Mouse (Mus musculus): Measurements from ENCODE around the gene Thap2. TPM values are rescaled to one million over a fixed set of nuclear protein-coding genes. Genes with fewer than 3 reads are reported as not detected.
A peak's percentile ranks its signal among the peaks of the same experiment; 100 is the strongest.

The Thap2 gene
- polyA plus RNA-seq, 1 experiment = 9.1 TPM

DNA sequence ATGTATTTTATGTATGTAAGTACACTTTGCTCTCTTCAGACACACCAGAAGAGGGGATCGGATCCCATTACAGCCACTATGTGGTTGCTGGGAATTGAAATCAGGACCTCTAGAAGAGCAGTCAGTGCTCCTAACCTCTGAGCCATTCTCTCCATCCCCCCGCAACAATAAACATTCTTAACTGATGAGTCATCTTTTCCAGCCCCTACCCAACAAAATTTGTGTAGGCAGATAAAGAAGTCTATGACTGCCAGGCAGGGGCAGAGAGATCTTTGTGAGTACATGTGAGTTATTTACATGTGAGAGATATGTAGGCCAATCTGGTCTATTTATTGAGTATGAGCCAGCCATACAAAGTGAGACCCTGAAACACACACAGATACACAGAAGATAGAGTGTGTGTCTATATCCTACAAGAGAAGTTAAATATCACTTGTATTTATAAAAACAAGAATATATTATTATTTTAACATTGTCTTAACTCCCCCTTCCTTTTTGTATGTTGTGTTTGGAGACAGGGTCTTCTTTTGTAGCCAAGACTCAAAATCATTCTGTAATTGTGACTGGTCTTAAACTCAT, 2.6 kb downstream of the Thap2 start:
- 97% methylated on average over 2 of the region's 2 CpGs for WGBS

DNA sequence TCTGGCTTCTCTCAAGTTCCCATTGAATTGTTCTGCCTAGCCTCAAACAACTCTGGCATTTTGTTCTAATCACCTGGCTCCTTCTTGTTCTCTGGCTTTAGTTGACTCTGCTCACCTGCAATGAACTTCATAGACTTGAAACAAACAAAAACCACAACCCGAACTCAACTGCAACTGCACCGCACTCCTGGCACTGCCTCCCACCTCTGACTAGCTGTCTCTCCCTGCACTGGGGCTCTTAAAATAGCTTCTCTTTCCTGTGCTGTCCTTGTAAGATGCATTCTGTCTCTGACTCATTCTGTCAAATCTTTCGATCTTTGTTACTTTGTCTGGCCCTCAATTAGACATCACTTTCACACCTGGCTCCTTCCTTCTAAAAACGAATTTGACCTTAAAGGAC, 21.1 kb downstream of the Thap2 start:
- H3K27ac ChIP-seq (ENCODE audit: control insufficient read depth, insufficient read depth, low read length) = peak overlapping the region; percentile 46
- no peak overlapping the region for H3K4me3 ChIP-seq (ENCODE audit: control insufficient read depth, insufficient read depth, low read length)
- H3K36me3 ChIP-seq (ENCODE audit: control insufficient read depth, insufficient read depth, low read length) = no peaks in the 10 kb centered on the region

More for the DNA sequence above, 2.6 kb downstream of the Thap2 start:
- Histone ChIP-seq H3K27ac (ENCODE audit: control insufficient read depth, insufficient read depth, low read length) (no peak overlapping the region), H3K27me3 (ENCODE audit: control insufficient read depth, insufficient read depth, low read length) (no peaks in the 10 kb centered on the region), H3K36me3 (ENCODE audit: control insufficient read depth, insufficient read depth, low read length) (no peaks in the 10 kb centered on the region), H3K4me1 (replicated peaks; ENCODE audit: control insufficient read depth, insufficient read depth, low read length) (peaks cover 4% of the 10 kb centered on the region), H3K4me3 (ENCODE audit: control insufficient read depth, insufficient read depth, low read length) (no peak overlapping the region)
- no peak for TF ChIP-seq CTCF (IDR thresholded peaks at IDR 0.05; ENCODE audit: borderline replicate concordance, control insufficient read depth, extremely low read depth, insufficient read depth, low read length, poor library complexity)
- no peak for TF ChIP-seq POLR2A (IDR thresholded peaks at IDR 0.05; ENCODE audit: control insufficient read depth, extremely low read depth, insufficient read depth, low read length, poor library complexity)
- no peak for DNase-seq

DNA sequence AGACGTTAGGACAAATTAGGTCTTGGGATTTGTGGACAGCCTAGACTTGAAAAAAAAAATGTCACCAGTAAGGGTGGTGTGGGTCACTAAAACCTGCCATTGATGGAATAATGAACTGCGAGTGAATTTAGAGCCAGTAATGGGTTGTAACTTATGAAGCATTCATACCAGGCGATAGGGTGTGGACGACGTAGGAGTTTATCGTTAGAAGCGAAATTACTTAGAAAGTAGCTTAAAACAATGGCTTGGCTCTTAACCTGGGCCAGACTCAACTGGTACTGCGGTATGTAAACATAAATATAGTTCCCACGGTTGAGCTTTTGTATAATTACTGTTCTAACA, 21.6 kb downstream of the Thap2 start:
- H3K4me1 ChIP-seq (replicated peaks; ENCODE audit: control insufficient read depth, insufficient read depth, low read length) = peaks cover 5% of the 10 kb centered on the region; the same call in 1 of the 2 replicates
- TF ChIP-seq POLR2A (IDR thresholded peaks at IDR 0.05; ENCODE audit: control insufficient read depth, extremely low read depth, insufficient read depth, low read length, poor library complexity) (no peak), CTCF (IDR thresholded peaks at IDR 0.05; ENCODE audit: borderline replicate concordance, control insufficient read depth, extremely low read depth, insufficient read depth, low read length, poor library complexity) (no peak)
- DNase-seq = no peak
- H3K27me3 ChIP-seq (ENCODE audit: control insufficient read depth, insufficient read depth, low read length) = no peaks in the 10 kb centered on the region
- H3K27ac ChIP-seq (ENCODE audit: control insufficient read depth, insufficient read depth, low read length) = peak overlapping the region; percentile 74
- peak overlapping the region; percentile 55 for H3K4me3 ChIP-seq (ENCODE audit: control insufficient read depth, insufficient read depth, low read length)
- 4% methylated on average over 9 of the region's 9 CpGs for WGBS
- H3K36me3 ChIP-seq (ENCODE audit: control insufficient read depth, insufficient read depth, low read length) = no peaks in the 10 kb centered on the region

More for the DNA sequence above, 21.1 kb downstream of the Thap2 start:
- H3K4me1 ChIP-seq (replicated peaks; ENCODE audit: control insufficient read depth, insufficient read depth, low read length) = peaks cover 5% of the 10 kb centered on the region; the same call in 1 of the 2 replicates
- 12% methylated on average over 4 of the region's 4 CpGs for WGBS
- no peaks in the 10 kb centered on the region for H3K27me3 ChIP-seq (ENCODE audit: control insufficient read depth, insufficient read depth, low read length)
- DNase-seq = peak; percentile 48
- TF ChIP-seq CTCF (IDR thresholded peaks at IDR 0.05; ENCODE audit: borderline replicate concordance, control insufficient read depth, extremely low read depth, insufficient read depth, low read length, poor library complexity) (no peak), POLR2A (IDR thresholded peaks at IDR 0.05; ENCODE audit: control insufficient read depth, extremely low read depth, insufficient read depth, low read length, poor library complexity) (no peak)

DNA sequence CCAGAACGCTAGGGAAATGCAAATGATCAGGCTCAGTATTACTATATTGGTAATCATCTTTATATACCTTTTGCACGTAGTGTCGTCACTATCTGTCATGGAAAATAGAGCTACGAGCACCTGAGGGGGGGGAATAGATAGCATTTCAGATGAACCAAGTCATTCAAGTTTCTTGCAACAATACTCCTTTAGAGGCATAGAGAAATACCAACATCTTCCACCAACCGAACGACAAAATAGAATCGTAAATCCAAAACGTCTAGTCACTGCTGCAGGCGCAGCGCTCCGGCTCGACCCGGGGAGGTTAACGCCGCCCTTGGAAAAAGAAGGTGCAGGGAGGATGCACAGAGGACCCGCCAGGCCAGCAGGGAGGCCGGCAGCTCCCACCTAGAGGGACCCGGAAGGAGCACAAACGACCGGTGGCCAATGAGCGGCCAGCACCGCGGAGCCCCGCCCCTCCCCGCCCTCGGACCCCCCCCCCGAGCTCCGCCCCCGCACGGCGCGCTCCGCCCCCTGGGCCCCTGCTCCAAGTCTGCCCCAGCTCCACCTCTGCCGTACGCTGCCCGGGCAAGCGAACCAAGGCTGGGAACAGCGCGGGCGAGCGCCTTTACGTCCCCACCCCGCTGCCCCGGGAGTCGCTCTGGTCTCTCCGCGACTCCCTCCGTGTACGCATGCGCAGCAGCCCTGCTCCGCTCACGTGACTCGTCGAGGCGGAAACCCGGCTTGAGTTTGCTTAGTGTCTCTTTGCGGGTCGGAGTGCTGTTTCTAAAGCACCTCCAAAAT, 22.2 kb downstream of the Thap2 start, which contains the start of gene Tmem19:
TSS of gene Tmem19 (minus strand) at position 662 of the 783 bp plus-strand sequence.
- peak; percentile 93 for DNase-seq
- Histone ChIP-seq H3K36me3 (ENCODE audit: control insufficient read depth, insufficient read depth, low read length) (0 out of 2 replicates have a peak, but pooled peaks cover 2% of the 10 kb centered on the region), H3K27me3 (ENCODE audit: control insufficient read depth, insufficient read depth, low read length) (no peaks in the 10 kb centered on the region), H3K27ac (ENCODE audit: control insufficient read depth, insufficient read depth, low read length) (peak within 1 kb of the TSS; percentile 74), H3K4me1 (replicated peaks; ENCODE audit: control insufficient read depth, insufficient read depth, low read length) (peaks cover 5% of the 10 kb centered on the region; the same call in 1 of the 2 replicates), H3K4me3 (ENCODE audit: control insufficient read depth, insufficient read depth, low read length) (peak within 1 kb of the TSS; percentile 55)
- TF ChIP-seq POLR2A (IDR thresholded peaks at IDR 0.05; ENCODE audit: control insufficient read depth, extremely low read depth, insufficient read depth, low read length, poor library complexity) (peak; percentile 77), CTCF (IDR thresholded peaks at IDR 0.05; ENCODE audit: borderline replicate concordance, control insufficient read depth, extremely low read depth, insufficient read depth, low read length, poor library complexity) (no peak)
- under 1% methylated on average over 58 of the region's 58 CpGs for WGBS

DNA sequence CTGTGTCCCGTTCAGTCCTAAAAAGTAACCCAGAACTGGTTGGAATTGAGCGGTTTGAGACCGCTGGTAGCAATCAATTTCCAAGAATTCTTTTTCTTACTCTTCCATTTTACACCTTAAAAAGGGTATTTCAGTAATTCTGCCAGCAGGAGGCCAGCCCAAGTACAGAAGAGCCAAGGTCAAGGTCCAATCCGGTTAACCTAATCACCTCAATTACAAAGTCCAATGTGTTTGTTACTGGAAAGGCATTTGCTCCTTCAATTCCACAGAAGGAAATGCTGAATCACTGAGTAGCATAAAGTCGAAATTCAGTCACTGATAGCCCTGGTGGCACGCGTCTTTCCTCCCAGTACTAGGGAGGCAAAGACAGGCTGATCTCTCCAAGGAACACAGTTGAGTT, 25.2 kb downstream of the Thap2 start:
- H3K36me3 ChIP-seq (ENCODE audit: control insufficient read depth, insufficient read depth, low read length) = peaks cover 7% of the 10 kb centered on the region; the same call in 1 of the 2 replicates
- peaks cover 5% of the 10 kb centered on the region; the same call in 1 of the 2 replicates for H3K4me1 ChIP-seq (replicated peaks; ENCODE audit: control insufficient read depth, insufficient read depth, low read length)
- TF ChIP-seq CTCF (IDR thresholded peaks at IDR 0.05; ENCODE audit: borderline replicate concordance, control insufficient read depth, extremely low read depth, insufficient read depth, low read length, poor library complexity) = no peak
- H3K4me3 ChIP-seq (ENCODE audit: control insufficient read depth, insufficient read depth, low read length) = no peak overlapping the region
- 96% methylated on average over 7 of the region's 7 CpGs for WGBS
- no peak for DNase-seq
- no peak overlapping the region for H3K27ac ChIP-seq (ENCODE audit: control insufficient read depth, insufficient read depth, low read length)
- no peaks in the 10 kb centered on the region for H3K27me3 ChIP-seq (ENCODE audit: control insufficient read depth, insufficient read depth, low read length)

DNA sequence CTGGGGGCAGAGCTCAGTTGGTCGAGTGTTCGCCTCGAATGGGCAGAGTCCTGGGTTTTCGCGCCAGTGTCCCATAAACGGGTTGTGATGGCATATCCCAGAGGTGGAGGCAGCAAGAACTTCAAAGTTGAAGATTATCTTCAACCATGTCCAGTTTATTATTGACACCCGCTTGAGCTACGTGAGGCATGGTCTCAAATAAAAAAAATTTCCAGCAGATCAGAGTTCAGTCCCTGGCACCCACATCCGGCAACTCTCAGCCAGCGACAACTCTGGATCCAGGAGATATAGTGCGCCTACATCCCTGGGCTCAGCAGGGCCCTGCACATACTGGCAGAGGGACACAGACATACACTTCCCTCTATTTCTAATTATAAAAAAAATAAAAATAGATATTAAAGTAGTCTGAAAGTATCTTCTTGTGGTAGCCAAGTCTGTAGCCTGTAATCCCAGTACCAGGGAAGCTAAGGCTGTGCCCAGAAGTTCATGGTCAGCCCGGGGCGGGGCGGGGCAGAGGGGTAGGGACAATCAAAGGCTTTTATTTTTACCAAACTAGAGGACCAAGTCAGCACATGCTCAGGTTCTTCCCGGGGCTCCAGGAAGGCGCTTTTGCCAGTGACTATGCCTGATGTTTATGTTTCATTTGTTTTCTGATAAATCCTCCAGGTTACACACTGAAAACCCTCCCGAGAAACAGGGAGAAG, 25.9 kb downstream of the Thap2 start:
- no peak for DNase-seq
- WGBS = 96% methylated on average over 17 of the region's 17 CpGs
- no peak overlapping the region for H3K27ac ChIP-seq (ENCODE audit: control insufficient read depth, insufficient read depth, low read length)

More for the DNA sequence above, 25.9 kb downstream of the Thap2 start:
- H3K36me3 ChIP-seq (ENCODE audit: control insufficient read depth, insufficient read depth, low read length) = peaks cover 7% of the 10 kb centered on the region; the same call in 1 of the 2 replicates
- H3K4me1 ChIP-seq (replicated peaks; ENCODE audit: control insufficient read depth, insufficient read depth, low read length) = peaks cover 5% of the 10 kb centered on the region; the same call in 1 of the 2 replicates
- no peaks in the 10 kb centered on the region for H3K27me3 ChIP-seq (ENCODE audit: control insufficient read depth, insufficient read depth, low read length)
- no peak overlapping the region for H3K4me3 ChIP-seq (ENCODE audit: control insufficient read depth, insufficient read depth, low read length)
- TF ChIP-seq POLR2A (IDR thresholded peaks at IDR 0.05; ENCODE audit: control insufficient read depth, extremely low read depth, insufficient read depth, low read length, poor library complexity) (no peak), CTCF (IDR thresholded peaks at IDR 0.05; ENCODE audit: borderline replicate concordance, control insufficient read depth, extremely low read depth, insufficient read depth, low read length, poor library complexity) (no peak)
